Mouse (Mus musculus): ENCODE data around the gene Gm28230. TPM values are rescaled to one million over a fixed set of nuclear protein-coding genes. Genes with fewer than 3 reads are reported as not detected.

The Gm28230 gene
- polyA plus RNA-seq, 1 experiment from 2014 or later = 0.70 TPM

- Histone ChIP-seq H3K9me3 (replicated peaks) (no peaks in the 10 kb centered on the region), H3K27me3 (ENCODE audit: low read depth, poor library complexity, severe bottlenecking) (peaks cover 65% of the 10 kb centered on the region), H3K4me3 (peak overlapping the region; percentile 80), H3K27ac (peak overlapping the region; percentile 99), H3K36me3 (peaks cover 21% of the 10 kb centered on the region), H3K4me1 (peaks cover 54% of the 10 kb centered on the region)
- 3% methylated on average over 17 of the region's 17 CpGs for WGBS
- DNase-seq (ENCODE audit: low spot score) = peak; percentile 87
Measured at GRCm38 (mm10) chr2:74686301-74686987, 40.1 kb upstream of the Gm28230 start.

GRCm38 (mm10) chr2:74686988-74687697 lies 39.4 kb upstream of the Gm28230 start:
- H3K27me3 ChIP-seq (ENCODE audit: low read depth, poor library complexity, severe bottlenecking) = peaks cover 63% of the 10 kb centered on the region
- H3K4me1 ChIP-seq = peaks cover 52% of the 10 kb centered on the region
- H3K27ac ChIP-seq = peak overlapping the region; percentile 99
- H3K9me3 ChIP-seq (replicated peaks) = no peaks in the 10 kb centered on the region
- peak overlapping the region; percentile 80 for H3K4me3 ChIP-seq
- 1% methylated on average over 27 of the region's 27 CpGs for WGBS
- peaks cover 24% of the 10 kb centered on the region for H3K36me3 ChIP-seq
- DNase-seq (ENCODE audit: low spot score) = peak; percentile 74

GRCm38 (mm10) chr2:74687698-74688555 lies 38.6 kb upstream of the Gm28230 start:
- Histone ChIP-seq H3K27me3 (ENCODE audit: low read depth, poor library complexity, severe bottlenecking) (peaks cover 63% of the 10 kb centered on the region), H3K27ac (peak overlapping the region; percentile 99), H3K36me3 (peaks cover 32% of the 10 kb centered on the region), H3K4me3 (peak overlapping the region; percentile 80), H3K9me3 (replicated peaks) (no peaks in the 10 kb centered on the region), H3K4me1 (peaks cover 51% of the 10 kb centered on the region)
- WGBS = under 1% methylated on average over 31 of the region's 31 CpGs
- DNase-seq (ENCODE audit: low spot score) = peak; percentile 69

- H3K27me3 ChIP-seq (ENCODE audit: low read depth, poor library complexity, severe bottlenecking) = peaks cover 64% of the 10 kb centered on the region
- WGBS = 3% methylated on average over 12 of the region's 12 CpGs
Measured at GRCm38 (mm10) chr2:74688795-74689573, 37.5 kb upstream of the Gm28230 start.

GRCm38 (mm10) chr2:74689574-74690337 lies 36.8 kb upstream of the Gm28230 start:
- H3K27me3 ChIP-seq (ENCODE audit: low read depth, poor library complexity, severe bottlenecking) = peaks cover 61% of the 10 kb centered on the region
- peaks cover 44% of the 10 kb centered on the region for H3K4me1 ChIP-seq
- DNase-seq (ENCODE audit: low spot score) = peak; percentile 77
- H3K27ac ChIP-seq = peak overlapping the region; percentile 99
- peaks cover 29% of the 10 kb centered on the region for H3K36me3 ChIP-seq
- WGBS = under 1% methylated on average over 24 of the region's 24 CpGs
- no peaks in the 10 kb centered on the region for H3K9me3 ChIP-seq (replicated peaks)
- H3K4me3 ChIP-seq = peak overlapping the region; percentile 80

More at GRCm38 (mm10) chr2:74688795-74689573, 37.5 kb upstream of the Gm28230 start:
- H3K4me3 ChIP-seq = peak overlapping the region; percentile 80
- H3K4me1 ChIP-seq = peaks cover 44% of the 10 kb centered on the region
- H3K36me3 ChIP-seq = peaks cover 34% of the 10 kb centered on the region
- no peaks in the 10 kb centered on the region for H3K9me3 ChIP-seq (replicated peaks)
- peak overlapping the region; percentile 99 for H3K27ac ChIP-seq
- DNase-seq (ENCODE audit: low spot score) = peak; percentile 61

GRCm38 (mm10) chr2:74690338-74690716 lies 36.2 kb upstream of the Gm28230 start:
- H3K36me3 ChIP-seq = peaks cover 34% of the 10 kb centered on the region
- H3K9me3 ChIP-seq (replicated peaks) = no peaks in the 10 kb centered on the region
- peak overlapping the region; percentile 99 for H3K27ac ChIP-seq
- 7% methylated on average over 8 of the region's 8 CpGs for WGBS
- H3K27me3 ChIP-seq (ENCODE audit: low read depth, poor library complexity, severe bottlenecking) = peaks cover 61% of the 10 kb centered on the region
- DNase-seq (ENCODE audit: low spot score) = no peak
- H3K4me1 ChIP-seq = peaks cover 50% of the 10 kb centered on the region
- peak overlapping the region; percentile 80 for H3K4me3 ChIP-seq

- 1% methylated on average over 56 of the region's 56 CpGs for WGBS
- H3K36me3 ChIP-seq = peaks cover 34% of the 10 kb centered on the region
- peaks cover 66% of the 10 kb centered on the region for H3K27me3 ChIP-seq (ENCODE audit: low read depth, poor library complexity, severe bottlenecking)
- peak; percentile 90 for DNase-seq (ENCODE audit: low spot score)
- no peaks in the 10 kb centered on the region for H3K9me3 ChIP-seq (replicated peaks)
- H3K27ac ChIP-seq = peak within 1 kb of the TSS; percentile 99
- H3K4me3 ChIP-seq = peak within 1 kb of the TSS; percentile 80
- peaks cover 59% of the 10 kb centered on the region for H3K4me1 ChIP-seq
Measured at GRCm38 (mm10) chr2:74691022-74691951, 35.2 kb upstream of the Gm28230 start, which contains the start of gene Hoxd10. Gene Hoxd10, plus strand, starts transcription at chr2:74691924.

GRCm38 (mm10) chr2:74691995-74692807 lies 34.3 kb upstream of the Gm28230 start:
- peaks cover 70% of the 10 kb centered on the region for H3K27me3 ChIP-seq (ENCODE audit: low read depth, poor library complexity, severe bottlenecking)
- H3K36me3 ChIP-seq = peaks cover 31% of the 10 kb centered on the region
- H3K4me1 ChIP-seq = peaks cover 63% of the 10 kb centered on the region
- no peaks in the 10 kb centered on the region for H3K9me3 ChIP-seq (replicated peaks)
- H3K27ac ChIP-seq = peak overlapping the region; percentile 99
- peak overlapping the region; percentile 80 for H3K4me3 ChIP-seq
- 3% methylated on average over 35 of the region's 35 CpGs for WGBS
- no peak for DNase-seq (ENCODE audit: low spot score)

- no peaks in the 10 kb centered on the region for H3K9me3 ChIP-seq (replicated peaks)
- peak overlapping the region; percentile 99 for H3K27ac ChIP-seq
- WGBS = under 1% methylated on average over 20 of the region's 20 CpGs
- H3K27me3 ChIP-seq (ENCODE audit: low read depth, poor library complexity, severe bottlenecking) = peaks cover 68% of the 10 kb centered on the region
- H3K4me1 ChIP-seq = peaks cover 60% of the 10 kb centered on the region
- H3K4me3 ChIP-seq = peak overlapping the region; percentile 80
- DNase-seq (ENCODE audit: low spot score) = no peak
- H3K36me3 ChIP-seq = peaks cover 24% of the 10 kb centered on the region
Measured at GRCm38 (mm10) chr2:74692808-74693431, 33.6 kb upstream of the Gm28230 start.

GRCm38 (mm10) chr2:74693432-74693827 lies 33.1 kb upstream of the Gm28230 start:
- Histone ChIP-seq H3K36me3 (peaks cover 24% of the 10 kb centered on the region), H3K4me1 (peaks cover 62% of the 10 kb centered on the region), H3K4me3 (peak overlapping the region; percentile 80), H3K27ac (peak overlapping the region; percentile 99), H3K9me3 (replicated peaks) (no peaks in the 10 kb centered on the region), H3K27me3 (ENCODE audit: low read depth, poor library complexity, severe bottlenecking) (peaks cover 65% of the 10 kb centered on the region)
- DNase-seq (ENCODE audit: low spot score) = peak; percentile 52
- 3% methylated on average over 4 of the region's 4 CpGs for WGBS
